Mouse (Mus musculus) frontal cortex, postnatal 36 days (tissue): ENCODE results near the gene Mrpl41.

Experiments used
- DNase-seq, 2 experiments: peaks; one replicate each; pipeline ENCODE4 v3.0.0; 2022; ENCODE audit warnings: low spot score in 2 of 2

Mrpl41 gene

GRCm38 (mm10) chr2:24935057-24935796 is 39.7 kb downstream of the Mrpl41 start, which contains the start of gene Arrdc1:
Gene Arrdc1 (minus strand): TSS chr2:24935252.
- DNase-seq: peak; percentile 72 to 84

- peak in 1 of 2 experiments; percentile 16 for DNase-seq
Measured at GRCm38 (mm10) chr2:24934441-24934963, 40.4 kb downstream of the Mrpl41 start.

GRCm38 (mm10) chr2:24929593-24929992 is 45.3 kb downstream of the Mrpl41 start:
- no peak for DNase-seq

DNA sequence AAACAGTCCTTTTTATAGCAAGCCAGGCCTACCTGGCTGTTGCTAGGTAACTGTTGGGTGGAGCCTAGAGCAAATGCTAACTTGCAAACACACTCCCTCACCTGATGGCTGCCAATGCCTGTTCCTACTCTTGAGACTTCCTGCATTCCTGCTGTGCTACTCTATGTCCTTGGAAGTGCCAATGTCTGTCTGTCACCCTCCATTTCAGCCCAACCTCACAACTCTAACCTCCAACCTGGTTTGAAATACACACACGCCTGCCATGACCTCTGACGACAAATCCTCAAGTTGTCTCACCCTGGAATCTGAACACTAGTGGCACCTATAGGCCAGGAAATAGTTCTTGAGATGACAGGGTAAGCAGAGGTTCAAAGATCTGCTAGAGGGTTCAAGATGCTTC is 45.8 kb downstream of the Mrpl41 start:
- no peak for DNase-seq

DNA sequence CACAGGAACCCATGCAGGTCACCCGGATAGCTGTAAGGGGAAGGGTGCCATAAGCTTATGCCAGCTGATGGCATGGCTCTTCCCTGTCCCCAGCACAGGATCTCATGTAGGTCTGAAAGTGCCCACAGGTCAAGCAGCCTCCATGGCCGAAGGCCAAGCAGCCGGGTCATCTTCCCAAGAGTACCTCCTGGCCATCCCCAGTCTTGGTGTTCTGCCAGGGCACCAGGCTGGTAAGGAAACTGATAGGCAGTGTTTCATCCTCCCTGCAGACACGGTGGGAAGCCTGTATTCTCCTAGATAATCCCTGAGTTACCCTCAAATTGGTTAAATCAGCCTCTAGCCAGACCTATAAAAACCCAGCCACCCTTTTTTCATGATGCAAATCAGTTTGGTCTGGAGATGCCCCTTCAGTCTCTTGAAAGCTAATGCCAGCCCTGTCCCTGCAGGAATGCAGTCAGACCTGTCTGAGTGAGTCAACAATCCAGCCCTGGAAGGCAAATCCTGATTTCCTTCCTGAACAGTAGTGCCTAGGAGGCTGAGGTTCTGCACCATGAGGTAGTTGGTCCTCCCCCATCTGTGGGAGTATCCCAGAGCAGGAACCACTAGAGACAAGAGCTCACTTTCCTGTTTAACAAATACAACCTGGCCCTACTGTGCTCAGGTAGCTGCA is 47.0 kb downstream of the Mrpl41 start:
- no peak for DNase-seq

GRCm38 (mm10) chr2:24926965-24927358 is 47.9 kb downstream of the Mrpl41 start:
- DNase-seq: no peak

DNA sequence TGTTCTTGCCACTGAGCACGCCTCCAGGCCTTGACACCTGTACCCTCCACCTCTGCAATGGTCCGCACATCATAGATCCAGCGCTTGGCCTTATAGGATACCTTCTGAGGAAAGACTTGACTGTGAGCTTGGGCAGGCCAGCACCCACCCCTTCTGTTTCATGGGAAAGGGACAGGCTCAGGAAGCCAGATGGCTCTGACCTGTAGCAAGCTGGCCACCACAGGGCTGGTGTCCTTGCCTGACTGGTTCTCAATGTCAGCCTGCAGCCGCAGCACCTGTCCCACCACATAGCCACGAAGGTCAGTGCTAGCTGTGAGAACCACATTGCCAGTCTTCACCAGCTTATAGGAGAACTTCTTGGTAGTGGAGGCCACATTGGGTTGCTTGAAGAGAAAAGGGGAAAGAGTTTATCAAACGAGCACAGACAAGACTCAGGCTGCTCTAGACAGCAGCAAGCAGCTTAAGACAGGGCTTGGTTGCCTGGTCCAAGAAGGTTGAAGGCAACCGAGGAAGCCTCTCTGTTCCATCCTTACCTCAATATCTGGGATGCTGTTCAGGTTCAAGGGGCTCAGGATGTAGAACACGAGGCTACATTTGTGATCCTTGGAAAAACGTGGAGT is 48.4 kb downstream of the Mrpl41 start:
- no peak for DNase-seq

- no peak for DNase-seq
Measured at GRCm38 (mm10) chr2:24925284-24925683, 49.6 kb downstream of the Mrpl41 start.
